Mouse (Mus musculus): ENCODE measurements around the gene Fancd2os.

GRCm38 (mm10) chr6:113638302-113639040, 38.0 kb upstream of the Fancd2os start, which contains the start of gene Irak2:
- TF ChIP-seq CTCF (IDR thresholded peaks at IDR 0.05; ENCODE audit: low read depth) (peak; percentile 99), EP300 (IDR thresholded peaks at IDR 0.05; ENCODE audit: low read depth) (no peak)
